Mouse (Mus musculus): ENCODE measurements around the gene Poln.

The Poln gene

DNA sequence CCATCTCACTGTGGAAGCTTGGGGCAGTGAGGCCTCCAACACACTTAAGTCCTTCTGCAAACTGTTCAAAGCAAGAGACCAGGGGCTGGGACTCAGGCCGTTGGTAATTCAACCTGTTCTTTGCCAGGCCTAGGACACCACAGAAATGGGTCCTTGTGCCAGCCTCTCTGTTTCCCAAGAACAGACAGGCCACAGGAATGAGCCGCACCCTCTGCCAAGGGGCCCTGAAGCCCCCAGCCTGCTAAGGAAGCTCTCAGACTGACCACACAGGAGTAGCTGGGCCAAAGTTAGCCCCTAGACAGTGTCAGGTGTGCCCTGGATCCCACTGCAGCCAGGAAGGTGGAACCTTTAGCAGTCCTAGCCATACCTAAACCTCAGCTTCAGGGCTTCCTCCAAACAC is 17.1 kb upstream of the Poln start:
- no peak for DNase-seq (ENCODE audit: low read depth)

DNA sequence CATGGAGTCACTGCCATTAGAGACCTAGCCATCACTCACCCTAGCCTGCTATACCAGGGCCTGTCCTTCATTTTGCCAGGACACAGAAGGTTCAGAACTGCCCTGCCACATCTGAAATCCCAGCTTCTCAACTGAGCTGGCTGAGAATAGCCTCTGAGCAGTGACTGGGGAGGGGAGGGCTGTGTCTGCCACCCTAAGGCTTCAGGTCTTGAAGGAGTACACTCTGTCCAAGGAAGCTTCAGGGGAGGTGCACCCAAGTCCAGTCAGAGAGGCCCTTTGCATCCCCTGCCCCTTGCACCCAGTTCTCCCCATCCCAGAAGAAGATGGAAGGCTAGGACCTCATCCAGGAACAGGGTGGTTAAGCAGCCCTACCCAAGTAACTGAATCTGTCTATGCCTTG is 16.5 kb upstream of the Poln start:
- DNase-seq (ENCODE audit: low read depth): no peak

DNA sequence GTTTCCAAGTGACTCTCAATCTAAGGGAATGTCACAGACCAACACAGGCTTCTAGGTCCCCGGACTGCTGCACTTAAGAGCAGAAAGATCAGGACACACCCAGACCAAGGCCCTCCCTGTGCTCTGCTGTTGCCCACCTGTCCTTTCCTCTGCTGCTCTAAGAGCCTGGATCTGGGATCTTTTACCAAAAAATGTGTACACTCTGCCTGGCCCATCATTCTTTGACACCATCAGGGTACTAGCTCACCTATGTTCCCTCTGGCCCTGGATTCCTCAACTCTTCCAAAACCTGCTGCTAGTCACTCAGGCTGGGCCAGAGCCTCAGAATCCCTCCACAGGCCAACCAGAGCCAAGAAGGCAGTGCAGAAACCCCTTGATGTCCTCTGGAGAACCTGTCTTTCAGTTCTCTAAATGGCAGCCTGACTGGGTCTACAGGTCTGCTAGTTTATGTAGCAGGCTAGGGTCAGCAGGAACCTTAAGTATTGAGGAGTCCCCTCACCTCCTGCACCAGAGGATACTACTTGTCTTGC is 15.9 kb upstream of the Poln start:
- no peak for DNase-seq (ENCODE audit: low read depth)

DNA sequence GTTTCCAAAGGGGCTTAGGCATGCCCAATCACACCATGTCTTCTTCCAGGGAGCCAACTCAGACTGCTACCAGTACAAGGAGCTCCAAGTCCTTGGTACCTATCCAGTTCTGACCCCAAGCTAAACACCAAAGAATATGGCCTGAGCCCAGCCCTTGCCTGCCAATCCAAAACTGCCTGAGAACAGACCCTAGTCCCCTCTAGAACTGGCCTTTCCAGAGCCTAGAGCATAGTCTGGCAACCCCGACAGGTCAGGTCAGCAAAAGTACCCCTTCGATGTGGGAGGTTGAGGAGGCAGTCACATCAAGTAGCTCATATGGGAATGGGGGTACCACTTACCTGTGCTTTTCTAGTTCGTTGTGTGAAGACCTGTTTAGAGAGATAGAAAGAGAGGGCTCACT is 14.7 kb upstream of the Poln start:
- no peak for DNase-seq (ENCODE audit: low read depth)

DNA sequence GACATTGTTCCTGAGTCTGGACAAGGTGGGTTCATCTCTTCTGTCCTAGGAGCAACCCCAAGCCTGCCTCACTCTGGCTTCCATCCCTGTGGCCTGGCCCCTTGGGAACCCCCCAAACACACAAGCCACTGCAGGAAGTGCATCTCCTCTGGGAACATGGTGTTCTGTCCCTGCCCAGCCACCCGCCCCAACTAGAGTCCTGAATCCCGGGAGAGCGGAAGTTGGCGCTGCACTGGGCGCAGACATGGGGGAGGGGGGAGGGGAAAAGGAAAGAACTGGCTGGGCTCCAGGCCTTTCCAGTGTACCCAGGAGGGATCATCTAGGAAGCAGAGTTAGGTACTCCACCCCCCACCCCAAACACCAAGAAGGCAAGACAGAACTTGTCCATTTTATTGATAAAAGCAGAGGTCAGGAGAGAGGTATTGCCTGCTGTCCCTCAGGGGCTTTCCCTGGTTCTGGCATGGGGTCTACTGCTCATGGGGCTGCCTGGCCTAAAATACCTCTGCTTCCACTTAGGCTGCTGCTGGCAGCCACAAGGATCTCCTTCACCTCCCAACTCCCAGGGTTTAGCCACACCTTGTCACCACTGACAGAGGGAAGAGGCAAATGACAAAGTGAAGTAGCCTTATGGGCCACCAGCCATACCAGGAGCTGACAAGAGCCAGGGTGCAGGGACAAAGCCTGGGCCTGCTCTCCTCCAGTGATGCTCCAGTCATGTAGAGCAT is 14.1 kb upstream of the Poln start:
- no peak for DNase-seq (ENCODE audit: low read depth)

DNA sequence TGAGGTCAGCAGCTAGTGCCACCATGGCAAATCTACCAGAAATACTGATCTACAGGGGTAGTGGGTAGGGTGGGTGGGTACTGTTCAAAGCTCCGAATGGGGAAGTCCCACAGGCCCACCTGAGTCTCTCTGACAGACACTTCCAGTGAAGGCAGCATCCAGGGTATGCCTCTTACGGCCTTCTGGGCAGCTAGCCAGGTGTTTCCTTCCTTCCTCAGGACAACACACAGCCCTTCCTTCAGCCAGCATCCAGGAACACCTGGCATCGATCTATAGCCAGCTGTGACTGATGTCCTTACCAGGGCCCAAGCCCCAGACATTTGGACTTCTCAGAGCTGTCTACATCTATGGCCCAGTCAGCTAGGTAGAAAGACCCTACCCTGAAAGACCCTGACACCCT is 13.2 kb upstream of the Poln start:
- DNase-seq (ENCODE audit: low read depth): no peak

DNA sequence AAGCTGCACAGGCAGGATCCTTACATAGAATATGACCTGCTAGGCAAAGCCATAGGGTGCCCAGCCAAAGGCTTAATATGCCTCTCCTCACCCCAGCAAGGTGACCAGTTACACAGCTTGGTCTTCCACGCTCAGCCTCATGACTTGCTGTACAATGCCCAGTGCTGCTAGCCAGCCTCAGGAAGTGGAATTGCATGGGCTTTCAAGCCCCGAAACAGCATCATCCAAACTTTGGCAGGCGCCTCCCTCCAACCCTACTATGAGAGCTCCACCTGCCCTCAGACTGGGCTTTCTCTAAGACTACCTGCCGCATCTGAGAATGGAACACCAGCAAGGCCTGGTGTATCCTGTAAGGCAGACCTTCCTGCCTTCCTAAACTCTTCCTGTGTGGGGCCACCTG is 8.6 kb upstream of the Poln start:
- no peak for DNase-seq (ENCODE audit: low read depth)

DNA sequence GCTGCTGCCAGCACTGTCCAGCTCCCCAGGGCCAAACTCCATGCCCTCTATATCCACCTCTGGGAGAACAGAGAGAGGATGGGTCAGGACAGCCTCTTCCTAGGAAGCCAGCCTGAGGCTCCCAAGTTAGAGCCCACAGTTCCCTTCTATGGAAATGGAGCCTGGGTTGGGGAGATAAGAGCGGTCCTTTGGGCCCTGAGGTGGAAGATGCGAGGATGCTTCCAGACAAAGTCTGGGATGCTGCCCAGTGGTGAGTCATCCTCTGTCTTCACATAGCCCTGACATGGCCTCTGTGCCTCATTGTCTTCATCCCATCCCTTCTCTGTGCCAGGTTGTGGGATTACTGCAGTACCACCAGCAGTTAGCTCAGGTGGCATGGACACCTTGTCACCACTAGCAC is 7.8 kb upstream of the Poln start:
- DNase-seq (ENCODE audit: low read depth): no peak

DNA sequence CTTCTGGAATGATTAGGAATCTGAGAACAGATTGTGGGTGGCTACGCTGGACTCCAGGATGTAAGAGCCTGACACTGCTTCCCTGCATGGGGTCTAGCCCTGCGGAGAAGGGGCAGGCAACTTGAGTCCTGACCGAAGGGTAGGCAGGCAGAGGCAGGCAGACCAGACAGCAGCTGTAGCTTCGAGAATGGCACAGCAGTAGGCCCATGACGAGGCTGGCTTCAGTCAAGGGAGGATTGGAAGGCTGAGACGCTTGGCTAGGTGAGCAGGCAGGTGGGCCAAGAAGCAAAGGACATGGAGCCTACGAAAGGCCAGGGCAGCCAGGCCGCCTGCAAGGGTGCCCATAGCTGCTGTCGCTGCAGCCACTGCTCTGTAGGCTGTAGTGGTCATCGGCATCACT is 7.4 kb upstream of the Poln start:
- no peak for DNase-seq (ENCODE audit: low read depth)

DNA sequence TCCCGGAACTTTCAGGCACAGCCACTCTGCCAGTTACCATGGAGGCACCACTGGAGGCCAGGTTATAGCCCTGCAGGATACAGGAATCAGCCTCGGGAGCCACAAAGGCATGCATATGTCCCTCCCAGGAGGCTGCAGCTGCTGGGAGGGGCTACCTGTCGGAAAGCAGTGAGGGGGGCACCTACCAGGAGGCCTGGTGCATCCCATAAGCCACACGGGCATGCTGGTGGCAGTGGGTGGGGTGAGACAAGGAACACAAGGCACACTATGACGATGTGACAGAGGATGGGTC is 6.1 kb upstream of the Poln start:
- DNase-seq (ENCODE audit: low read depth): no peak

DNA sequence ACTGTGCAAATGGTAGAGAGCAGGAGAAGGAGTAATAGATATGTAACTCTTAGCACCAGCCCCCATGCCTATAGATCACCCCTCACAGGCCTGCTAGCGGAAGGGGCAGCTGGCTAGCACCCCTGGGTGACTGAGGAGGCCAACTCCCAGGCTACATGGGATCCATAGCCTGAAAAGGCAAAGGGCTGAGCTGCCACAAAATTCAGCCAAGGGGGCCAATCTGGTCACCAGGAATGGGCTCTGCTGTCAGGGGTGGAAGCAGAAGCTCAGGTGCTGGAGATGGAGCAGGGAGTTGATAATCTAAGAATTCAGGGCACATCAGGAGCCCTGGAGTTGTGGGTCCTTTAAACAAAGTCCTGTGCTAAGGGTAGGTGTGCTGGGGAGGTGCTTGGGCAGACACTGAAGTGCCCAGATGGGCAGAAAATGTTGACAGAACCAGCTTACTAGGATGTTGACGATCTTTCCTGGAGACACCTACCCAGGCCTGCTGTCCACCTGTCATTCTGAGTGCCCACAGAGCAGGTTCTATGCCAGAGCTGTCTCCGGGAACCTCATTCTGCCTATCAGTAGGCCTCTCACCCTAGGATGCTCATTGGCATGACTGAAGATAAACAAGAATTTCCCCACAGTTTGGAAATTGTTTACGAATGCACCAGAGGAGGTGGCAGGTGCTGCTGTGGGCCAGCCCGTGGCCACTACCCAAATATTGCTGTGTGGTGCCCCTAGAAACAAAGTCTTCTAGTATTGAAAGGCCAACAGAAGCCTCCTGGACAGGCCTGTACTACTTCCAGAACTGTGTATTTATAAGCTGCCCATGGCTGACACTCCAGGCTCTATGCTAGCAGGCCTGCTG is 5.5 kb upstream of the Poln start:
- DNase-seq (ENCODE audit: low read depth): no peak

DNA sequence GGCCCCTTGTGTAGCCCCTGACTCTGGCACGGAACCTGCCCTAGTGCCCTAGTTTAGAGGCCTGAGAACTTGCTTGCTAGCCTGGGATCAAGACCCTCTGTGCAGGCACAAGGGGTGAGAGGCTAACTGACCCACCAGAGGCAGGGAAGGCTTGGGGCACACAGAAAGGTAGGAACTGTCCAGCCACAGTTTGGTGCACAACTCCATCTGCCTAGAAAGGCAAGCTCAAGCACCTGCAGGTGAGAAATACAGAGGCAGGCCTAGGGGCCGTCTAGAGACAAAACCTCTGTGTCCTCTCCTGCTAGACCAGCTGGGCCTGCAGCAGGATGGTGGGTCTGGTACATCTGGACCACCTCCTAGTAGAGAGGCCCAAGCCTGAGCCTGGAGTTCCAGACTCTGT is 4.8 kb upstream of the Poln start:
- no peak for DNase-seq (ENCODE audit: low read depth)

DNA sequence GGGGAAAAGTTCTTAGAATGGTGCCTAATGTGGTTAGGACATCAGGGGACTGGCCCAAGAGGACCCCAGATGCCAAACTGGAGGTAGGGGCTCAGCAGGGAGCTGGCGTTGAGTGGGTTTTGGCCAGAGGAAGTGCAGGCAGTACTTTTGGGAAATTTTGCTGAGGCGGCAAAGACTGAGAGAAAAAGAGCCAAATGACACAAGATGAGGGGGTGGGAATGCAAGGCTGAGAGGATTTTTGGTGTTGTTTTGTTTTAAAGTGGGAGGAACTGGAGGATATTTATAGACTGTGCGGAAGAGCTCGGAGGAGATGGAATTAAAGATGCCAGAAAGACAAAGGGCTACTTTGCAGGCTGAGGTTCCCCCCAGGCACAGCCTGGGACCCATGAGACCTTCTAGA is 1.5 kb upstream of the Poln start:
- no peak for DNase-seq (ENCODE audit: low read depth)

DNA sequence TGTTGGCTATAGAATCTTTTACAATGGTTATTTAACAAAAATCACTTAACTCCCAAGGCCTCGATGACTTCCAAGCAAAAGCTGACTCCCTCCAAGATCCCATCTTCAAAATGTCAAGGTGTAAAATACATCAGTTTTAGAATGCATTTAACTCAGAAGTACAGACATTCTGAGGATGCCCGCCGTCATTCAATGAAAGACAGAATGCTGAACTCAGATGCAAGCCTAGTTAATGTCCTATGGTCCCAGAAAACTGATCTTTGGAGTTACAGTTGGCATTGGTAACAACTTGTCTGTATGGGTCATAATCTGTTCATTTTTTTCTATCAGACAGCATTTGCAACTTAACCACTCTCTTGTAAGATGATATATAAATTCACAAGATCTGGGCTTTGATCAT is 706 bp upstream of the Poln start:
- no peak for DNase-seq (ENCODE audit: low read depth)

DNA sequence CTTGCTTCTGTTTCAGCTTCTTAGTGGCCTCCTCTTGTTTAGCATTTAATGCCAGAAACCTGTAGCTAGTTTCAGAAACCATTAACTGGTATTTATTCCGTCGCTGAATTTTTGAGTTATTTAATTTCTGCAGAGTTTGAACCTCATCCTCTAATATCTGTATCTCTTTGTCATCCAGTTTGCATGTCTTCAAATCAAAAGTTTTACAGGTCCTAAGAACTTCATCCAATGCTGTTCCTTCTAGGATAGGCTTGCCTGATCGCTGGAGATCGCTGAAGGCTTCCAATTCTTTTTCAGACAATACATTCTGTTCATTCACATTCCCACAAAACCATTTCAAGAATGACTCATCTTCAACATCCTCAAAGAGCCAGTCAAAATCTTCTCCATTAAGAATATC is 1.4 kb downstream of the Poln start:
- DNase-seq (ENCODE audit: low read depth): no peak

DNA sequence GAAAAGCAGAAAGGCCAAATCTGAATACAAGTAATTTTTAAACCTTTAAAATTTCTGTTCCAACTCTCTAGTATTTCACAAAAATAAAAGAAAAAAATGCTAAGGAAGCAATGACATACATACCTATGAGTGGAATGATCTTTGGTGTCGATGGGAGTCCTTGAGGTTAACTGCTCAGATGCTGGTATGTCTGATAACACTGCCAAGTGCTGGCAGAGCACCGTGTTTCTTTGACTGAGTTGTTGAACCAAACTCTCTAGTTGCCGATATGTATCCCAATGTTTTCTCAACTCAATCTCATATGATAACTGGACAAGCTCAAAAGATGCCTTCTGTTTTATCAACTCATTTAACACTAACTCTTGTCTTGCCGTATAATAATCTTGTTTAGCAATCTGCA is 3.5 kb downstream of the Poln start:
- no peak for DNase-seq (ENCODE audit: low read depth)

DNA sequence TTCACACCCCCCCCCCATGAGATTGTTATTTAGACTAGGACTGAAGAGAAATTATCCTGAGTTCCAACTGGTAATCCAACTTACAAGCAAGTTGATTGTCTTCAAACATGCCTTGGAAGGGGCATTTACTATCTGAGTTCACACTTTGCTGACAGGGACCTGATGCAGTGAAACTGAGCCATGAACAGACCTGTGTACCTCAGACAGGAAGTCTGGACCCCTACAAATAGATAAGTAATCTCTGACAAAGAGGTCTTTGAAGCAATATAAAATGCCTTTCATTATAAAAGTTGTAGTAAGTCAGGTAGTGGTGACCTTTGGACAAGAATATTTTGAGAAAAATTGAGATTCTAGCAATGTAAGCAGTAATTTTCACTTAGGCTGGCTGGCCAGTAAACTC is 20.8 kb downstream of the Poln start:
- no peak for DNase-seq (ENCODE audit: low read depth)

DNA sequence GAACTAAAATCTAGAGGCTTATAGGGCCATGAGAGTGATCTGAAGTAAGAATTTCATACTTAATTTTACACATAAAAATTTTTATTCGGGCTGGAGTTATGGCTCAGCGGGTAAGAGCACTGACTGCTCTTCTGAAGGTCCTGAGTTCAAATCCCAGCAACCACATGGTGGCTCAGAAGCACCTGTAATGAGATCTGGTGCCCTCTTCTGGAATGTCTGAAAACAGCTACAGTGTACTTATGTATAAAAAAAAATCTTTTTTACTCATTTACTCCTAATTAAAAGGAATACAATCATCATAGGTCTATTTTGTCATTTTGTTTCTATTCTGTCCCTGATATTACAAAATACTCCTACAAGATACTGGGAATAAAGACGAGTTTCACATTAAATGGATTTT is 21.7 kb downstream of the Poln start:
- DNase-seq (ENCODE audit: low read depth): no peak

DNA sequence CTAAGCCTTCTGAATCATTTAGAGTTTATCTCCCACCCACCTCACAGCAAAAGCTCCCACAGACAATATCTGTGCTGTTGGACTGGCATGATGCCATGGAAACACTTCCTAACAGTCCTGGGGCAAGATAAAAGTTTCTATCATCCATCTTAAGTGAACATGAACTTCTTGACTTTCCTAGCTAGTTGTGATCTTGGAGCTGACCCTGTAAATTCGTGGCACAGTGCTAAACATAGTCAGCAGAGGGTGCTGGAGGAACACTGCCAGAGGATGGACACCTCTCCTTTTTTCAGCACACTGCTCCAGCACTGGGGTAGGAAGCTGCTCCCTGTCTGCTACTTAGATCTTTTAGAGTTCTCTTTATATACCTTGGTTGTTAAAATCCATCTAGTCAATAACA is 29.5 kb downstream of the Poln start:
- DNase-seq (ENCODE audit: low read depth): peak; percentile 7

DNA sequence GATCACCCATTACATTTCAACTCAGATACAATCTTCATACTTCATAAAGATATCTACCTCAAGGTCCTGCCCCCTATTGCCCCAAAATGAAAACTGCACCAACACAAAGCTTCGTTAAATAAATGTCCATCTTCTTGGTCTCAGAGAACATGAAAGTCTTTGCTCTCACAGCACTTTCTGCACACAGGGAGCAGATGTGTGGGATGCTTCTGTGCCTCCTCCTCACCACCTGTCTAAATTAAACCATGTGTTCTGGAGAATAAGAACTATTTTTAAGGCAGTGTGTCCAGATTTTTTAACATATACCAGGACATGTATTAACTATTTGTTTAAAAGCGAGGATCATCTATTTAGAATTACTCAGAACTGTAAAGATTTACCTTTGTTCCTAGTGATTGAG is 36.5 kb downstream of the Poln start:
- DNase-seq (ENCODE audit: low read depth): no peak

DNA sequence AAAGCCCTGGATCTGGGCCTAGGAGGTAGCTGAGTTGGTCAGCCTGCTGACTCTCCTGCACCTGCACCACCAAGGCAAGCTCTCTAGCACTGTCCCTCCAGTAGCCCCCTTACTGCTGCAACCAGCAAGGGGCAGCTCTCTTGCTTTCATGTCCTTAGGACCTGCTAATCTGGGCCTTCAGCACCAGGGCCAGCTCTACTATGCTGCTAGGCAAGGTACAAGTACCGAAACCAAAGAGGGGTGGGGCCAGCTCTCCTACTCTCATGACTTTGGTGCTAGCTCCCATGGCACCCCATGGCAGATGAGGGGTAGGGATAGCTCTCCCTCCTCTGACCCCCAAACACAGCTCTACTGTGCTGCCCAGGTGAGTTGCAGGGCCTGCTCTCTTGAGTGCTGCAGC is 45.1 kb downstream of the Poln start:
- DNase-seq (ENCODE audit: low read depth): no peak

DNA sequence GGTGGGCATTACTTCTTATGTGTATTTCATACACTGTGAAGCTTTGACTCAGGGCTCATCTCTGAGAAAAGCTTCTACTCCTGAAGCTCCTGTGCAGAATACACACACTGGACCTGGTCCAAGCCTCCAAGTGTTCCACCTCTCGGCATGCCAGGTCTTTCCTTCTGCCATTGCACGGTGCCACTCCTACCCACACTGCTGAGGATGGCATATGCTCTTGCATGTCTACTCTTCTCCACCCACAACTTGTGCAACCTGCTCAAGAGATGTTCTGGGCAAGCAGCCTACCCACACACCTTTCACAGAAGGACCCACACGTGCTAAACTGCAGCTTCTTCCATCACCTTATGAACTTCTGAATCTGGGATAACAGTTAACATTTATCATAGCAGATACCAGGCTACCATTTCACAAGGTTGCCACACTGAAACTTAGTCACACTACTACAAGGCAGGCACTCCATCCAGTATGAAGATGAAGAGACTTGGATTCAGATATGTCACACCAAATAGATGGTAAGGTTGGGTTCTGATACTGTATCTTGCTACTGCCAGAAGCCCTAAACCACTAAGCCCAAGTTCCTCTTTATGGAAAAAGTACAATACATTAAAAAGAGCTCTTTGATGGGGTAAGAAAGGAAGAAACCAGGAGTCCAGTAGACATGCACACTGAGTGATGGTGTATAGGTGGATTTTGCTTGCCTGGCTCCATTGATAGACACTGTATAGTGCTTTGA is 50.0 kb downstream of the Poln start:
- no peak for DNase-seq (ENCODE audit: low read depth)

DNA sequence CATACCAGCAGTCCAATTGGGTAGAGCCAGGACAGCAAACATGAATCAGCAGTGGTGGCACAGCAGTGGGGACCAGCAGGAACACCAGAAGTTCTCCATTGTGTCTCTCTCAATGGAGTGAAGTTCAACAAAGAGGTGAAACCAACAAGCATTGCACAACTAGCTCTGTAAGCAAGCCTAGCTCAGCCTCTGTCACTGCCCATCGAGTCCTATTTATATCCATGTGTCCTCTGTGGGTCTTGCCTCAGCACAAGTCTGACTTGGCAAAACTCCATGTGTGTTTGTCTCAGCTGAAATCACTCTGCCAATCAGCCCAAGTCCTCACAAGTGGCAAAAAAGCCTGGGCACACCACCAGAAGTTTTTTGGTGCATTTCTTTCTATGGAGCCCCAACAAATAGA is 63.6 kb downstream of the Poln start:
- DNase-seq (ENCODE audit: low read depth): no peak

Data from c-Kit-positive CD71-positive TER-119-negative erythroid progenitor cells, embryonic 14.5 days (primary cell).